Mouse (Mus musculus): ENCODE measurements at regions not wholly inside any gene's neighbourhood (a gene's known extent, or its start where the extent isn't known, plus 50 kb on each side); places are given as distances from the start of the nearest gene placed in this dataset.

DNA sequence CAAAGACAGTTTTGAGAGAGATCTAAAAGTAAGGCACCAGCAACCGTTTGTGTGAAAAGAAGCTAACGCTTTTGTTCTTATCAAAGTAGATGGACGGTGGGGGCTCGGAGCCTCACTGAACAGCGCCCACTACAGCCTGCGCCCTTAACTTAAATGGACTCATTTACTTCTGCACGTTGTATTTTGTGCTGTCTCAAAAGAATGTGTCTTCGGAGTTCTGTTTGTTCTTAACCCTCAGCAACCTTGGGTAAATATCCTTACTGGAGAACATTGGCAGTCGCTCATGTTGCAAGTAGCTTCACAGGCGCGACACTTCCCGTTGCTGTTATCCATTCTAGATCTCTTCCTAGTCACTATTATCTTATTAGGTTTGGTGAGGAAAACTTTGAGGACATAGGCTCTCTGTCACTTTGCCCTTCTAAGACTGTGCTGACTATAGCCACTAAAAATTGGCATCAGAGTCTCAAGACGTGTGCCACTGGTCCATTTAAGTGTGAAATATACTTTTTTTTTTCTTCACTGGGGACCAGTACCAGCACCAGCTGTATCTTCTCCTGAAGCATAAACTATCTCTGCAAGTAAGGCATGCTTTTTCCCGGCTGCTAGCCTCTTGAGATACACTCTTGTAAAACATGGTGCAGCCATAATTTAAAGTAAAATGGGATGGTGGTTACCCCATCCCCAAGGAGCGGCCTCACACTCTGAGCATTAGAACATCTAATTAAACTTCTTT lies 507.0 kb upstream of the Kif2a start:
- Histone ChIP-seq H3K4me2 (ENCODE audit: low read depth, low read length) (no peak overlapping the region), H3K4me3 (ENCODE audit: low read depth, low read length) (no peak overlapping the region), H3K36me3 (ENCODE audit: control insufficient read depth, insufficient read depth, low read length) (no peaks in the 10 kb centered on the region), H3K27me3 (ENCODE audit: control insufficient read depth, insufficient read depth, low read length) (no peaks in the 10 kb centered on the region), H3K9me3 (ENCODE audit: control insufficient read depth, low read length) (no peaks in the 10 kb centered on the region), H3K27ac (ENCODE audit: low read depth, low read length) (no peak overlapping the region), H3K4me1 (ENCODE audit: control insufficient read depth, insufficient read depth, low read length) (no peaks in the 10 kb centered on the region), H3K9ac (replicated peaks; ENCODE audit: low read depth, low read length) (no peak overlapping the region)
- ATAC-seq (ENCODE audit: low read depth), result no peak
- 71% methylated on average over 15 of the region's 15 CpGs for WGBS

DNA sequence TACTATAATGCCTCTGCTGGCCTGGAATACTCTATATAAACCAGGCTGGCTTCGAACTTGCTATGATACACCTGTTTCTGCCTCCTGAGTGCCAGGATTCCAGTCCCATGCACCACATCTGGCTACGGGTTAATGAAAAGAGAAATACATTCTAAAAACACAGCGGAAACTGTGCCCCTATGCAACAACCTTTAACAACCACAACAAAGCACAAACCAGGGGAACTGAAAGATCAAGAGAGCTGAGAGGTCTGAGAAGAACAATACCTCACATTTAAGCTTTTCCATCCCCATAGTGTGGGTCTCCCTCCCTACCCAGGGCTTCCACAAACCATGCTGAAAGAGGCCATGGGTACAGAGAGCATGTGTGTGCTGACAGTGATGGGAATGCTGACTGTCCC lies 501.0 kb upstream of the Kif2a start:
- Histone ChIP-seq H3K4me2 (ENCODE audit: low read depth, low read length) (no peak overlapping the region), H3K36me3 (ENCODE audit: control insufficient read depth, insufficient read depth, low read length) (no peaks in the 10 kb centered on the region), H3K9me3 (ENCODE audit: control insufficient read depth, low read length) (no peaks in the 10 kb centered on the region), H3K4me1 (ENCODE audit: control insufficient read depth, insufficient read depth, low read length) (no peaks in the 10 kb centered on the region), H3K27ac (ENCODE audit: low read depth, low read length) (no peak overlapping the region), H3K9ac (replicated peaks; ENCODE audit: low read depth, low read length) (no peak overlapping the region), H3K27me3 (ENCODE audit: control insufficient read depth, insufficient read depth, low read length) (no peaks in the 10 kb centered on the region), H3K4me3 (ENCODE audit: low read depth, low read length) (no peak overlapping the region)
- WGBS, result 91% methylated on average over 3 of the region's 3 CpGs
- no peak for ATAC-seq (ENCODE audit: low read depth)

DNA sequence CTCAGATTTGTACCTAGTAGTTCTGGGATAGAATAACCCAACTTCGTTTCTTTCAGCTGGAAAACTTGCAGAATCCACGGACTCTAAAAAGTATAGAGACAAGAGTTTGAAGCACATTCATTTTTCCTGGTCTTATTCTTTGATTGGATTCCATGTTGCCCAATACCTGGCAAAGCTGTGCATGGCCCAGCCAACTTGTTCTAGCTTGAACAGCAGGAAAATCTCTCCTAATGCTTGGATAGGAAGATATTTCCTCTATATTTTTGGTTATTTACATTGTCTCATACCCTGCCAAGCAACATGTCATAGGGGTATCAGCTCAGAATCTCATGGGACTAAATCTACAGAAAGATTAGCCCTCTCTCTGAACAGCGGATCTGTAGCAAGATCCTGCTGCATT lies 492.3 kb upstream of the Kif2a start:
- H3K4me3 ChIP-seq (ENCODE audit: low read depth, low read length), result no peak overlapping the region
- no peaks in the 10 kb centered on the region for H3K9me3 ChIP-seq (ENCODE audit: control insufficient read depth, low read length)
- no peak overlapping the region for H3K4me2 ChIP-seq (ENCODE audit: low read depth, low read length)
- no peaks in the 10 kb centered on the region for H3K4me1 ChIP-seq (ENCODE audit: control insufficient read depth, insufficient read depth, low read length)
- ATAC-seq (ENCODE audit: low read depth), result no peak
- H3K36me3 ChIP-seq (ENCODE audit: control insufficient read depth, insufficient read depth, low read length), result no peaks in the 10 kb centered on the region
- whole genome bisulfite sequencing, result 91% methylated on average over 3 of the region's 3 CpGs
- no peak overlapping the region for H3K9ac ChIP-seq (replicated peaks; ENCODE audit: low read depth, low read length)
- no peaks in the 10 kb centered on the region for H3K27me3 ChIP-seq (ENCODE audit: control insufficient read depth, insufficient read depth, low read length)
- no peak overlapping the region for H3K27ac ChIP-seq (ENCODE audit: low read depth, low read length)

DNA sequence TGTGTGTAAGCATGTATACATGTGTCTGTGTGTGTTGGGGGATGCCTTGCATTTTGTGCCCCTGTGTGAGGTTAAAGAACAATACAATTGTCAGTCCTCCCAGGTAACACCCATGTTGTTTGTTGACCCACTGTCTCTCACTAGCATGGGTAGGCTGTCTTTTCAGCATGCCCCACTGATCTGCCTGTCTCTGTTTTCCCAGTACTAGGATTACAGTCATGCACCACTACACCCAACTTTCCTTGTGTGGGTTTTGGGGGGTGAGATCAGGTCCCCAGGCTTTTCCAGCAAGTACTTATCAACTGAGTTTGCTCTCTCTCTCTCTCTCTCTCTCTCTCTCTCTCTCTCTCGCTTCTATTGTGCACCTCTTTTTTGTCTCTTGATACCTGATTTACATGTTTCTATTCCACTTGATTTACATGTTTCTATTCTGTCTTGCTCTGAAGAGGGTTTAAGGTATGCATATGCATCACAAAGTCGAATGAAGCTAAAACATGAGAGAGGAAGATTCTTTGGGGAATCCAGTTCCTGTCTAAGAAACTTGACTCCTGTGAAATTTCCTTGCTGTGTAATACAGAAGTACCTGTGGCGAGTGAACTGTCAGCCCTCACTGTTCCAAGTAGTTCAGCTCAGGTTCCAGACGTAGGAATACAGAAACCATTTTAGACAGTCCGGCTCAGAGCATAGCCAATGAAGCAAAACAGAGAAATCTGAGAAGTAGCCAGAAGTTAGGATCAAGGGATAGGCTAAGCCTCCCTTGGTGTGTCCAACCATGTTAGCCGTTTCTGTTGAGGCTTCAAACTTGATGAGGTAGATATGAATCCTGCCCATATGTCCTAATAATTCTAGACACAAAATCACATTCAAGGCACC lies 491.6 kb upstream of the Kif2a start:
- ATAC-seq (ENCODE audit: low read depth), result no peak
- no peaks in the 10 kb centered on the region for H3K36me3 ChIP-seq (ENCODE audit: control insufficient read depth, insufficient read depth, low read length)

DNA sequence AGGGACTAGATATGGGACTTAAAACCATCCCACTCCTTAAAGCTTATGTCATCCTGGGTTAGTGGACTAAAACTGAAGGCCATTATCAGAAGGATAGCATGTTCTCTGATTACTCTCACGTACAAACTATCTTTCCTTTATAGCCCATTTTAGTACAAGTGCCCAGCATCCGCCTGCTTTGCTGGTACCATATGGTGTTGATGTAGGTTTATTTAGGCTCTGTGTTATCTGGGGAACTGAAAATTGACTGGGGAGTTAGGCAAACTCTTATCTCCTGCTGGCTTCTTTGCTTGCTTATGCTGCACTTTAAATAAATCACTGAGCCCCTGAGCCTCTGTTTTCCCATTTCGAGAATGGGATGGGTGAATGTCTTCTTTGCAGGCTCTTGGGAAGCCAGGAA lies 485.4 kb upstream of the Kif2a start:
- peak; percentile 34; the same call in 1 of the 2 replicates for ATAC-seq (ENCODE audit: low read depth)
- H3K4me3 ChIP-seq (ENCODE audit: low read depth, low read length), result no peak overlapping the region
- H3K27ac ChIP-seq (ENCODE audit: low read depth, low read length), result no peak overlapping the region
- 53% methylated on average over 3 of the region's 3 CpGs for WGBS
- H3K9me3 ChIP-seq (ENCODE audit: control insufficient read depth, low read length), result no peaks in the 10 kb centered on the region
- H3K36me3 ChIP-seq (ENCODE audit: control insufficient read depth, insufficient read depth, low read length), result no peaks in the 10 kb centered on the region
- peaks cover 8% of the 10 kb centered on the region for H3K4me1 ChIP-seq (ENCODE audit: control insufficient read depth, insufficient read depth, low read length)
- no peaks in the 10 kb centered on the region for H3K27me3 ChIP-seq (ENCODE audit: control insufficient read depth, insufficient read depth, low read length)
- H3K4me2 ChIP-seq (ENCODE audit: low read depth, low read length), result no peak overlapping the region
- no peak overlapping the region for H3K9ac ChIP-seq (replicated peaks; ENCODE audit: low read depth, low read length)

More for the DNA sequence above, 491.6 kb upstream of the Kif2a start:
- Histone ChIP-seq H3K9me3 (ENCODE audit: control insufficient read depth, low read length) (no peaks in the 10 kb centered on the region), H3K4me1 (ENCODE audit: control insufficient read depth, insufficient read depth, low read length) (no peaks in the 10 kb centered on the region), H3K4me2 (ENCODE audit: low read depth, low read length) (no peak overlapping the region), H3K4me3 (ENCODE audit: low read depth, low read length) (no peak overlapping the region), H3K27me3 (ENCODE audit: control insufficient read depth, insufficient read depth, low read length) (no peaks in the 10 kb centered on the region), H3K27ac (ENCODE audit: low read depth, low read length) (no peak overlapping the region), H3K9ac (replicated peaks; ENCODE audit: low read depth, low read length) (no peak overlapping the region)
- WGBS, result 82% methylated on average over 6 of the region's 6 CpGs

DNA sequence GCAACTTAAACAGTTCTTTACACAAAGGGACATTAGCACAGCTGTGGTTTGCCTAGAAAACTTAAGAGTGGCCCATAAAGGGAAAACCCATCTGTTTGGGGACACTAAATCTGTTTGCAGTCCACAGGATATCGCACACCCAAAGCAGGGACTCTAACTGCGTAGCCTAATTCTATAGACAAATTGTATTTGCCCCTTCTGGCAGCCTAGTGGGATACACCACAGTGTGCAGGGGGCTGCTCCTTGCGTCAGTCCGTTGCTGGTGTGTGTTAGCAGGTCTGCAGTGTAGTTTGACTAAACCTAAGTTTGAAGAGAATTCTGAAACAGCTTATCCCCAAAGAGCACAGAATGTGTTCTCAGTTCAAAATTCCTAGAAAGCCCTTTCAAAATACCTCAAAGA lies 484.9 kb upstream of the Kif2a start:
- peak; percentile 56; the same call in 1 of the 2 replicates for ATAC-seq (ENCODE audit: low read depth)
- 37% methylated on average over 4 of the region's 4 CpGs for WGBS
- Histone ChIP-seq H3K36me3 (ENCODE audit: control insufficient read depth, insufficient read depth, low read length) (no peaks in the 10 kb centered on the region), H3K4me1 (ENCODE audit: control insufficient read depth, insufficient read depth, low read length) (peaks cover 11% of the 10 kb centered on the region), H3K27me3 (ENCODE audit: control insufficient read depth, insufficient read depth, low read length) (no peaks in the 10 kb centered on the region), H3K4me3 (ENCODE audit: low read depth, low read length) (no peak overlapping the region), H3K27ac (ENCODE audit: low read depth, low read length) (no peak overlapping the region), H3K9me3 (ENCODE audit: control insufficient read depth, low read length) (no peaks in the 10 kb centered on the region), H3K4me2 (ENCODE audit: low read depth, low read length) (no peak overlapping the region), H3K9ac (replicated peaks; ENCODE audit: low read depth, low read length) (no peak overlapping the region)

DNA sequence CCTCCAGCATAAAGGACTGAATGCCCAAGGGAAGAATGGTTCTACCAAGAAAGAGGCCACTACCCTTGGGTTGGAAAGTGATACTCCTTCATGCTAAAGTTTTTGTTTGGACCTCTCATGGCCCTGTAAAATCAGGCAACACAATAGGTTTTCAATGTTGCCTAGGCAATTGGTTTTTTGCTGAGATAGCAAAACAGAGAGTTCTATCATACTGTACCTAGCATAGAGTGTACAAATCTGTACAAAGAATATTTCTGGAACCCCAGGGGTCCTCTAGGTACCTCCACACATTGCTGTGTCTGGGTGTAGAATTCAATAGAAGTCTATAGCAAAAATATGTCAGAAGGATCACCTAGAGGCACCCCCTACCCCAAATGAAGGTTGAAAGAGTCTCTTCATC lies 483.4 kb upstream of the Kif2a start:
- no peak for ATAC-seq (ENCODE audit: low read depth)
- Histone ChIP-seq H3K4me3 (ENCODE audit: low read depth, low read length) (no peak overlapping the region), H3K36me3 (ENCODE audit: control insufficient read depth, insufficient read depth, low read length) (no peaks in the 10 kb centered on the region)

DNA sequence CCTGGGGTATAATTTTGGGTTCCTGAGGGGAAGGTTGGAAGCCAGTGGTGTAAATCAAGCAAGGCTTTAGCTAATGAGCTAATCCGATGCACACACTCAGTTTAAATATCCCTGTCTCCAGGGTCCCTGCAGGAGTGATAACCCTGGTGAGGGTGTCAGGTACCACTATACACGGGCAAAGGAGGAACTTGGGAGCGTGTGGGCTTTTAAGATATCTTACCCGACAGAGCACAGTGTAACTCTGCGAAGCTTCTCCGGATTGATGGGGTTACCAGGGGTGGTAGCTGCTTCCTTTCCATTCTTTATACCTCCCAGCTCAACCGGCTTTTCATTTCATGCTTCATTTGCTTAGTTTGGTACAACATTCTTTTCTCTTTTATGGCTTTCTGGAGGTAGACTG lies 480.3 kb upstream of the Kif2a start:
- ATAC-seq (ENCODE audit: low read depth), result peak; percentile 26; the same call in 1 of the 2 replicates
- Histone ChIP-seq H3K27me3 (ENCODE audit: control insufficient read depth, insufficient read depth, low read length) (no peaks in the 10 kb centered on the region), H3K36me3 (ENCODE audit: control insufficient read depth, insufficient read depth, low read length) (no peaks in the 10 kb centered on the region), H3K27ac (ENCODE audit: low read depth, low read length) (no peak overlapping the region), H3K4me1 (ENCODE audit: control insufficient read depth, insufficient read depth, low read length) (peaks cover 8% of the 10 kb centered on the region), H3K4me2 (ENCODE audit: low read depth, low read length) (no peak overlapping the region), H3K9ac (replicated peaks; ENCODE audit: low read depth, low read length) (no peak overlapping the region), H3K4me3 (ENCODE audit: low read depth, low read length) (no peak overlapping the region), H3K9me3 (ENCODE audit: control insufficient read depth, low read length) (no peaks in the 10 kb centered on the region)
- 27% methylated on average over 7 of the region's 7 CpGs for WGBS

More for the DNA sequence above, 483.4 kb upstream of the Kif2a start:
- Histone ChIP-seq H3K4me2 (ENCODE audit: low read depth, low read length) (no peak overlapping the region), H3K9me3 (ENCODE audit: control insufficient read depth, low read length) (no peaks in the 10 kb centered on the region), H3K4me1 (ENCODE audit: control insufficient read depth, insufficient read depth, low read length) (peaks cover 11% of the 10 kb centered on the region), H3K27me3 (ENCODE audit: control insufficient read depth, insufficient read depth, low read length) (no peaks in the 10 kb centered on the region), H3K9ac (replicated peaks; ENCODE audit: low read depth, low read length) (no peak overlapping the region), H3K27ac (ENCODE audit: low read depth, low read length) (no peak overlapping the region)

Data from neural tube, embryonic 14.5 days (tissue).